Mouse (Mus musculus) inflammation-experienced regulatory T-cells, adult 6 months (primary cell): ENCODE data around the gene Kcna10. TPM values are rescaled to one million over a fixed set of nuclear protein-coding genes. Genes with fewer than 3 reads are reported as not detected.
A peak's percentile ranks its signal among the peaks of the same experiment; 100 is the strongest.

ENCODE experiments used
- ATAC-seq: one replicate; pipeline ENCODE4 v1.8.0; 2017
- polyA plus RNA-seq, 3 experiments: library from polyadenylated mRNA; unstranded; fragments of 100-300 nt; shearing (Covaris generic); gene quantifications; one replicate each; pipeline ENCODE4 v1.2.1; 2017

The Kcna10 gene
- polyA plus RNA-seq, result not detected

DNA sequence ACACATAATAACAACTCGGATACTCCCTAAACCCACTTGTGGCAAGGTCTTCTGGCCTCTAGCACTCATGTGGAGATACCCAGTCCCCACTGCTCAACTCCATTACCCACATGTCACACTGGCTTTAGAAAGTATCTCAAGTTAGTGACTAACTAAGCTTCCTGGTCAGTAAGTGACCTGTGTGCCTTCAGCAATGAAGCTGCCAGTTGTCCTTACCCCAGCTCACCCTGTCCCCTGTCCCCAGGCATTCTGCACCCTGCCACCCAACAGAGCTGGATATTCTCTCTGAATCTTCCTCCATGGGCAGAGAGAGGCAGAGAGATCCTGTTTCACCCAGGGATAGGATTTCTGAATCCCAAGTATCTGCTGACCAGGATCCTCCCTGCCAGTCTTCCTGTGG is at the start of gene Kcna10:
Gene Kcna10 (plus strand): TSS at position 301 of the 400 bp plus-strand sequence.
- no peak for ATAC-seq

DNA sequence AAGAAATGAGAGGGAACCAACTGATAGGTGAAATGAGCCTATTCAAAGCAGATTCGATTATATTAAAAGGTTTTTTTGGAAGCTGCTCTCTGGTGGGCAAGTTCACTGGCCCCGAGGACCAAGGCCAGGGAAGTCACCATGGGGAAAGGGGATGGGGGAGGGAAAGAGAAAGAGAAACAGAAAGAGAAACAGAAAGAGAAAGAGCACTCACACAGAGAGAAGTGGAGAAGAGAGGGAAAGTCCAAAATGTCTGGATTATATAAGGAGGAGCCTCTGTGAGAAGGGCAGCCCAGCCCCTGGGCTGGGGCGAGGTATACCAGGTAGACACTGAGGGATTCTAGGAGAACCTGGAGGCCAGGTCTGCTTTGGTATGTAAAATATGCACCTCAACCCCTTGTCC is 48.4 kb upstream of the Kcna10 start:
- no peak for ATAC-seq

DNA sequence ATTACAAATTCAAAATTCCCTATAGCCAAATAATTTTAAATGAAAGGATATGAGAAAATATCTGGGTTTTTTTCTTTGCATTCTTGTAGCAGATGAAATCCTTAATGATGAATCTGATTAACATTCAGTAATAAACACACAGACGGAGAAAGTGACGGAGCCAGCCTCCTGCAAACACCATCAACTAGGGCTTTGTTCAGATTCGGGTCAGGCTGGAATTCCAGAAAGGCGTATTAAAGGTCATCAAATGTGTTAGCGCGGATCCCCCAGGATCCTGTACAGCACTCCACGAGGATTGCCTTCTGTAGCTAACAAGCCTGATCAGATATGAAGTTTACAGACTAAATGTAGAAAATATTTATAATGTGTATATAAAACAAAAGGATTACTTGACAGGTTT is 35.7 kb upstream of the Kcna10 start:
- ATAC-seq, result no peak

DNA sequence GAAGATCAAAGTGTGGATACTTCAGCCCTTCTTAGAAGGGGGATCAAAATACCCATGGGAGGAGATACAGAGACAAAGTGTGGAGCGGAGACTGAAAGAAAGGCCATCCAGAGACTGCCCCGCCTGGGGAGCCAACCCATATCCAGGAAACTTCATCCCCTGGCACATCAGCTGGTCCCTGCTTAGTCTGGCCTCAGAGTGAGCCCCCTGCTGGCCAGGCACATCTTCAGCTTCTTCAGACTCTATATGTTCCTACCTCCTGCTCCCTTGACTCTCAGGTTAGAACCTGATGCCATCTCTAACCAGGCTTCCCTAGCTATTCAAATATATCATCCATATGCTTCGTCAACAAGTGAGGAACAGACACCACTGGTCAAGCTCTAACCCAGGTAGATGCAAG is 33.9 kb upstream of the Kcna10 start:
- ATAC-seq, result no peak

DNA sequence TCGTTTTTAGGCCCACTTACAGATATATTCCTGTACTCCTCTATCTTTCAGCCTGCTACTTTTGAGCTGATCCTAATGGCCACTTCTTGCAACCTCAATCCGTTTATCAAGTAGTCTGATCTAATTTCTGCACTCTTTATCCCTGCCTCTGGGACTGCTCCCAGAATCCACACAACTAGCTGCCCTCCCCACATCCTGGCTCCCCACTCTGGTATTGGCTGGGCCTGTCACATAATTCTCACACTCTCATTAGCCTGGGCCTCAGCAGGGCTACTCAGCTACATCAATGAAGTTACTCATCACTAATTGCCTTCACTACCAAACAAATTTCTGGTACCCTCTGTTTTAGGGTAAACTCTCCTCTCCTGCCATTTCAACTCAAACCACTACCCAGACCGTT is 32.4 kb upstream of the Kcna10 start:
- ATAC-seq, result no peak

DNA sequence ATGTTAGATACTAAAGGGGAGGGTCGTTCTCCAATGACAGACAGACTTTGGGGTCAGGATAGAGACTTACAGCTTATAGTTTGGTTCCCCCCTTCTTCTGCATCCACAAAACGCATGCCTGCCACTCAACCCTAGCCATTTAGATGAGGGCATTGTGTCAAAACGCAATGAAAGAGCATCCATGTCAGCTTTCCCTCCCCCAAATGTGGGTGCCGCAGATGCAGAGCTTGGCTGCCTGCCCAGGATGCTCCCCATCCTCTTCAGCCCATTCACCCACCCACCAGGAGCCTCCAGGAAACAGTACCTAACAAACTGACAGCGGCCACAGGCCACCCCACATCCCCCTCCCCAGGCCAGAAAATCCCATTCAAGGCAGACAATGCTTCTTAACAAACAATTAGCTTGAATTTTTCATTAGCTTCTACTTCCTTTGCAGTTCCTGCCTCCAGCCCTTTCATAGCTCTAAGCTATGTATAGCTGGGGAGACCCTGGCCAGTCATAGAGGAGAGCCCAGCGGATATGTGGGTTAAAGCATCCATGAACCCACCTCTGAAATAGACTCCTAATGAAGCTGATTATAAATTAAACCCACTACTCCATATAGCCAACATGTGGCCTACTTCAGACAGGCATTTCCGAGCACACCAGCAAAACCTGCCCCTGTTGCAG is 31.9 kb upstream of the Kcna10 start:
- ATAC-seq, result no peak

DNA sequence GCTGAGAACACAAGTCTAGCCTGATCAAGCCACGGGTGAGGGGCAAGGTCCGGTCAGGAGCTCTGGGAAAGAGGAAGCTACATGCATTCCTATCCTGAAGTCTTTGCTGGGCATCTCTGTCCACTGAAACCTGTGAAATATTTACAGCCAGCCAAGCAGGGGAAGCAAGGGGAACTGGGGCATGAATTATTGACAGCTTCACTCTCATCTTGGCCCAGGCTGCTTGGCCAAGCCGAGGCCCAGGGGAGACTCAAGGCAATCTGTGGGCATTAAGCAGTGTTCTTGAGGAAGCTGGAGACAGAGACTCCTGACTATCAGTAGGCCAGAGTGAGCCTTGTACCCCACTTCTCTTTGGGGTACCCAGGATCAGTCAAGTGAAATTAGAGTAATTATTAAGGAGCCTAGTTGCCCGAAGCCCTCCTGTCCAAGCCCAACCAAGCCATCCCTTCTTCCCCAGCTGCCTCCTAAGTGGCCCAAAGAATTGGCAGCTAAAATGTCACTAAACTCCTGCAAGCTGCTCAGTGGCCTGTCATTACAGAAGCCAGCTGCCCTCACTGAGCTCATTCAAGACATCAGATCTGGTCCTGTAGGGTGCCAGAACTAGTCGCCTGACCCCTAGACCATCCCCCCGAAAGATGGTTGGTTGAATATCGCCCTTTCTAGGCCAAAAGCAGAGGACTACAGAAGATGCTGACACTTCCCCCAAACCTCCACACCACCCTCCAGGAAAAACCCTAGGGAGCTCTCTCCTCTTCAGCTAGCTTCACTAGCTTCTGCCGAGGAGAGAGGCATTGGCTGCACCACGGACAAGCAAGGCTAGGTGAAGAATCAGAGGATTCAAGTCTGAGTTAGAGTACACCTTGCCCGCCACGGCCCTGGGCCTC is 28.8 kb upstream of the Kcna10 start:
- ATAC-seq, result no peak

DNA sequence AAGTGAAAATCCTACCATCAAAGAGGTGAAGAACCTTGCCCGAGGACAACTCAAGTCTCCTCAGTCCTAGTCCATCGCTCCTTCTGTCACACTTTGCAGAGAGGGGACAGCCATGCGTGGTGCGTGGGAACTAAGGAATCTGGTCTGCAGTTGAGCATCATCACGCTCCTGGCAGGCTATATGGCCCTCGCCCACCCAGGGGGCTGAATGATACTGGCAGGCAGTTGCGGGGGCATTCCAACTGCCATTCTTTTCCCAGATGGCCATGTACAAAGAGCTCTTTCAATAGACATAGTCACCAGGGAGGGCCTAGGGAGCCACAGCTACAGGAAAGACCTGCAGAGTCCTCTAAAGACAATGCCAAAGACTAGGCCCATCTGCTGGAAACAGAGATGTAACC is 24.0 kb upstream of the Kcna10 start:
- ATAC-seq, result no peak

DNA sequence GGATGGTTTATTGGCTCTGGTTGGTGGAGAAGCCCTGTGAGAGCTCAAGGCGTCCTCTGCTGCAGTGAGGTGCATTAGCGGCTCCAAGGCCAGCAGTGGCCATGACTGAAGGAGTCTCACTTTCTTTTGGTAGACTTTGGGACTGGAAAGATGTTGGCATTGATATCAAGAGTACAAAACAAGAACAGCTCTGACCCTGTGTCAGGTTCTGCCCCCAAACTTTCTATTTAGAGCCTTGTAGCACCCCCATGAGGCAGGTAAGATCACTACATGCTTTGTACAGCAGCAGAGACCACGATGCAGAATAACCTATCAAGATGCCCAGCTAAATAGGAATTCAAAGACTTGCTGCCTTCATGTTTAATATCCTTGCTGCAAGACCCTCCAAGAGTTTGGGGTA is 23.4 kb upstream of the Kcna10 start:
- peak; percentile 54 for ATAC-seq

DNA sequence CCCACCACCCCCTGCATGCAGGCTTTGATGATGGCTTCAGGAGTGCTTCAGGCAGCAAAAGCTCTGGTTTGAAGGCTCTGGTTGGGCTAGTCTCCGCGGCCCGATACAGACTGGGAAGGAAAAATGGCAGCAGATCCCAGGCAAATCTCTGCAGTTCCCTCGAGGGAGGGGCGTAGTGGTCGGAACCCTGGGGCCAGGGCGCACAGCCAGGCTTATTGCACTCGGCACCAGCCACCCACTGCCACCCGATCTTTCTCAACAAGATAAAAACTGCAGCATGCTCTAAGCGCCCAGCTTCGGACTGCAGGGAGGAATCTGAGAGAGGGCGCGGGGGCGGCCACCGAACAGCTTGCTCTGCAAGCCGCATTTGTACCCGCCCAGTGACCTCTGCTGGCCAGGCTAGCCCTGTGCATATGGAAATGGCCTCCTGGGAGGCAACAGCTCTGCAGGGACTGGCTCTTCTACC is 23.0 kb upstream of the Kcna10 start:
- ATAC-seq, result peak; percentile 35

DNA sequence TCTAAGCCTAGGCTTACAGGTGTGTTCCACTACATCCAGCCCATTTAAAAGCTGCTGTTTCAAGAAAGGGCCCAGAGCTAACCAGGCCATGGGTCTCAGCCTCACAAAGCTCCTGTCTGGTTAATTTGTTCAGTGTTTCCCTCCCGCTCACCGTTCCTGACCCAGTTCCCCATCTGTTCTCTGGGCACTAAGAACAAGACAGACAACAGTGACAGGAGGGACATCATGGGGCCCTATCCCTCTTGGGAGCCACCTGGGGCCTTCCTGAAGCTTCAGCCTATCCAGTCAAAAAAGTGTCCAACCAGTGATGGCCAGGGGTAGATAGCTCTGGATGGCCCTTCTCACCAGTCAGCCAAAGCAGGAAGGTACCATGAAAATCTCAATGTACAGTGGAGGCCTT is 20.1 kb upstream of the Kcna10 start:
- ATAC-seq, result no peak

DNA sequence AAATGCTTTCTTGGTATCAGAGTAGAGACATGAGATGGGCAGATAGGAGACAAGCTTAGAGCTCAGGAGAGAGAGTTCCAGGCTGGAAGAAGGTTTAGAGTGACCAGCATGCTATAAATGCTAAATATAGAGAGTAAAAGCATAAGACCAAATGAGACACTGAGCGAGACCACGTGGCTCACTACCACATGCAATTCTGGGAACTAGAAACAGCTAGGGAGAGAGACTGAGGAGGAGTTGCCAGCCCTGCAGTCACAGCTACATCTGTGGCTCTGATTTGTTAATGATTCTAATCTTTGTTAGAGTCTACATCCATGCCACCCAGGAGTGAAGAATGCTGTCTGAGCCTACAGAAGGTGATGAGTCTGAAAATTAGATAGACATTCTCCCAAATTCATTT is 13.3 kb upstream of the Kcna10 start:
- no peak for ATAC-seq

DNA sequence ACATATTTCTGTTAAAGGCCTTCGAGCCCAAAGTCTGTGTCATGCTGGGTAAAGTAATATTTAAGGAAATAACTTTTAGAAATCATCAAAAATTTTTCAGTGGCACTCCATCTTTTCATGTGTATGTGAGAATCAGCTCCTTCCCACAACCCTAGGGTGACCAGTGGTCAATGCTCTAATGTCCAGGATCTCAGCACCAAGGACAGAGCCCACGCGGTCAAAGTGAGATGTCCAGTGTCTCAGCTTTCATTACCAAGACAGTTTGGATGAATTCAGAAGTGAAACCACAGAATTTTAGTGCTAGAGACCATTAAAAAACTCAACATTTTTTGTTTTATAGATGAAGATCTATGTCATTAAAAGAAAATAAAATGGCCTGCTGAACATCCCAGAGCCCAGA is 10.9 kb upstream of the Kcna10 start:
- ATAC-seq, result no peak

DNA sequence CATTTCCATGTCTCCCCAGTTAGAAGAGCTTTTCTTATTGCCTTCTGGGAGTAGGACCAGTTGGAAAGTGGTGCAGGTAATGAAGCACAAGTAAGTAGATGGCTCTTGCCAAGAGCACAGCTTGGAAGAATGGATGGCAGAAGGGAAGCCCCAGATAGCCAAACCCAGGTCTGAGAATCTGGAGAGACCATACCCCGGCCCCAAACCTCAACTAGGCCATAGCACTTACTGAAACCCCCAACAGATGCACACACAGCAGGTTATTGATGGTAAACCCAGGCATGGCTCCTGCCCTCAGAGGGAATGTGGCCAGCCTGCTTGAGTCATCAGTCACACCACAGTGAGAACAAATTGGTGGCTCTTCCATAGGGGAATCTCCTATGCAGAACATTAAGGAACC is 10.3 kb upstream of the Kcna10 start:
- ATAC-seq, result no peak

DNA sequence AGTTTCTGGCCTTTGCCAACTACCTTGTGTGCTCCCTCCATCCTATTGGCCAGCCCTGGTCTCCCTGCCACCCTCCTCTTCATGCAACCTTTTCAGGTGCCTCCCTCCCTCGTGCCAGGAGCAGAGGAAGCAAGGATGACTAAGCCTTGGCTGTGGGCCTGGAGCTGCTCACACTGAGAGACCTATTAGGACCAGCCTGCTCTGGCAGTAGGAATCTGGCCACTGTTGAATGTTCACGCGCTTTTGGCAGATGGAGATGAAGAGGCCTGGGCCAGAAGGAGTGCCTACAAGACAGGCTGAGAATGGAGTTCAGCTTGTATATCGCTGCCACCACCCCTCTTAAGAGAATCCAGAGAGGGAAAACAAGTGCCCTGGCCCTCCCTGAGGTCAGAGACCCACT is 7.4 kb upstream of the Kcna10 start:
- ATAC-seq, result no peak

DNA sequence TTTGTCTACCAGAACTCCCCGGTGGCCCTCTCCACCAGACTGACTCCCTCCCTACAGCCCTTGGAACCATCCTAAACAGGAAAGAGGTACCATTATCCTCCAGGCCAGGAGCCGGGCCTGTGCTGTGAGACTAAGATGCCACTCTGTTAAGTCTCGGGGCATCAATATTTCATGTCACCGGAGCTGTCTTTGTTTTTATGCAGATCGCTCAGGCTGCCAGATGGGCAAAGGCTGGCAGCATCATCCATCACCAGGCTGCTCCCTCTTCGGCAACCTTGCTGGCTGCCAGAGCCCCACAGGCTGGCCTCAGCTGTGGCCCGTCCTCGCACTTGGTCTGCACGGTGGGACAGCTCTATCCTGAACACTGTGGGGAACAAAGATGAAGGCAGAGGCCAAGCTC is 6.4 kb upstream of the Kcna10 start:
- no peak for ATAC-seq

DNA sequence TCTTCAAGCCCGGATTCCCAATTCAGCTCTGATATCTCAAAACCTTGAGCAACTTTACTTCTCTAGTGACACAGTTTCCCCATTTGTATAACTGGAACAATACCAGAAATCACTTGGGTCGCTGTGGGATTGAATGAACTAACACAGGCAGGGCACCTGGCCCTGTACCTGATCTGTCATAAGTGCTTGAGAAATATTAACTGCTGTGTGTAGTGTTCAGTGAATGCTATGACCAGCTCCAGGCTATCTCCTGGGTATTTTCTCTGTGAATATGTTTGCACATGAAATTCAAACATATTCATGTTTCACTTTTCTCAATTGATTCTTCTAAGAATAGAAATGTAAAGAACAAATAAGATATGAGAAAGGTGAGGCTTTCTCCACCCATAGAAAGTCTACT is 2.0 kb upstream of the Kcna10 start:
- no peak for ATAC-seq

DNA sequence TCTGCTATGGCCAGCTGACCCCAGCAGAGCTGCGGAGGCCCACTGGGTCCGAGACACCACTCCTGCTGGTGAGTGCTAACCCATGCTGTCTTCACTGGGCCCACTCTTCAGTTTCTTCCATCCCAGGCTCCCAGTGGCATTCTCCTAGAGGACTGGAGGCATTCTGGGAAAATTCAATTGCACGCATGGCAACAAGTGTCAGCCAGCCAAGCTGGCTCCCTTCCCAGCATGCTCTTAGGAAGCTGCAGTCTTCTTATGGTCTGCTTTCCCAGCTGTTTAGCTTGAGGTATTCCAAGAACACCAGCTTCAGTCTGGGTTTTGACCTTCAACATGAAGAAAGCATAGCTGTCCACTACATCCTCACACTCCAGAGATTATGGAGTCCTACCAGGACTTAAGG is 322 bp downstream of the Kcna10 start:
- no peak for ATAC-seq

DNA sequence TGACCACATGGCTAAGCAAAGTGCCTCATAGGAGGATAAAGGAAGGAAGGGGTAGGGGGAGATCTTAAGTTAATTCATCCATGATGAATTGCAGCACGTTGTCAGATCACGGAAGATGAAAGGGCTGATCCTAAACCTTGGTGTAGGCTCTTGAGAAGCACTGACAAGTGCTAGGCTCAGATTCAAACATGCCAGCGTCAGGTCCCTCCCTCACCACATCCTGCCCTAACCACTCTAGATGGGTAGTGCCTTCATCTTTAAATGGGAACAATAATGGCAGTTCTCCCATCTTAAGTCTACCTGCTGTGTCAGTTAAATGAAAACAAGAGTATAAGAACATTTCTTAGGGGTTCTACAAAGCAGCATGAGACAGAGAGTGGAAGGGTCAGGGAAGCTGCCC is 2.7 kb downstream of the Kcna10 start:
- peak; percentile 91 for ATAC-seq

DNA sequence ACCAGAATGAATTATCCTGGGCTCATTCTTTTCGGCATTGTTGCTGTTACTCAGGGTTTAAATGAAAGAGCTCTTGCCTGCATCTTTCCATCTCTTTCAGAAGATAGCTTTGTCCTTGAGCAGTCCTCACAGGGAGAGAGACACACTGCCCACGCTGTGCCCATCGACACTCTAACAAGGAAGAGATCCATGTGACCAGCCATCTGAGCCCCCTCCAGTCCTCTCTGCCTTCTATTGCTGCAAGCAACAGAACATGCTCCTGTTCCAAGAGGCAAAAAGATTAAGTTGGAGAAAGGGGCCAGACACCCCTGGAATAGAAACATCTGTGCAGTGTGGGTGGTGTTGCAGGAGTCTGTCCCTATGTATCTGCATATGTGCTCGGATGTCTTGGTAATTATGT is 4.2 kb downstream of the Kcna10 start:
- no peak for ATAC-seq

DNA sequence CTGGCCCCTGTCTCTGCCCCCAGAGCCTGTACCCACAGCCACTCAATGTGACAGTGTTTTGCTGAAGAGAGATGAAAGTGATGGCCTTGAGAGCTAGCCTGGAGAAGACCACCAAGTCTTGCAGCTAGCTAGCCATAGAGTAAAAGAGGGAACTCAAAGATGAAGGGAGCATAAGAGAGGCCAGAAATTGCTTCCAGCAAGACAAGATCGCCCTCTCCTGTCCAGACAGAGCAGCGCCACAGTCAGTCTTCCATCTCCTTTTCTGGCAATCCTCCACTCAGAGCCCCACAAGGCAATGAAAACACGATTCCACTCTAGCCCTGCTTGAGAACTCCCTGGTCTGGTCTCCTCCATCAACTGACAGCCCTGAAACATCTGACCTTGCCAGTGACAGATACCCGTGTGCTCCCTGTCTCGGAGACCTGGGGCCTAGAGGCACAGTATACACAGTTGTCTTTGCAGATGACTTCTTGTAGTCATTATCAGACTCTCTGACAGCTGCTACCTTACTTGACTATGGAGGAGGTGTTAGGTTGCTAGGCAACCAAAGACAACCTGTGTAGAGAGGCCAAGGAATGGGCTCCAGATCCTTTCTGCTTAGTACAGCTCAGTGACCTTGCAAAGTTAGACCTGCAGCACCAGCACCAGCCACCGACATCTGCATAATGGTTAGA is 5.5 kb downstream of the Kcna10 start:
- no peak for ATAC-seq

DNA sequence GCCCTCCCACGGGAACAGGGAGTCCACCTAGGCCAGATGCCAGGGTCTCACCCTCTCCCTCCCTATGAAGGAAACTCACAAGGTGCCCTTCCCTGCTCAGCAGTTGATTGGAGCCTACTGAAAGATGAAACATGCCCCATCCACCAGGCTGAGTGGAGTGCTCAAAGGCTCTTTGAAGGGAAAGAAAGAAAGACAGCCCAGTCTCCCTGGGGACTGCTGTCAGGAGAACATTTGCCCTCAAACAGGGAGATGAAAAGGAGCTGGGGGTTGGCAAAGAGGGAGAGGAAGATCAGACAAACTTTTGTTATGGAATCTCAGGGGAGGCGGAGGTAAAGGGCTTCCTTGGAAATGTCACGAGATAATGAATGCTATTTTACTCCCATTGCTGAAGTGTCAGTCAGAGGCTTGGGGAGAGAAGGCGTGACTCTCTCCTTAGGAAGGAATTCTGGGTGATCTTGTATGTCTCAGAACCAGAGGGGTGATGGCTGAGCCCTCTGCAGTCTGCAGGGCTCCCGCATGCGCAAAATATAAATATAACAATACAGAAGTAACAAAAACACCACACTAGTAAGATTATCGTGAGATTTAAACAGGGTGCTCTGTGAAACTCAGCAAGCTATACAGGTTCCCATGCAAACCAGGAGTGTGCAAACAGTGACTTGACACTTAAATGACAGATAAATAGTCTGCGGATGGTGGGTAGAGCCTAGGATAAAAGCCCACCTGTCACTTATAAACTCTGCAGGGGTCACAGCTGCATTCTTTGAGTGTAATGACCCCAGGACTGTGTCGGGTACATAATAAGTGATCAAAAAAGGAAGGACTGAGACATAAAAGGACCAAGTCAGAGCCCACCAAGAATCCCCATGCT is 18.7 kb downstream of the Kcna10 start:
- ATAC-seq, result no peak

DNA sequence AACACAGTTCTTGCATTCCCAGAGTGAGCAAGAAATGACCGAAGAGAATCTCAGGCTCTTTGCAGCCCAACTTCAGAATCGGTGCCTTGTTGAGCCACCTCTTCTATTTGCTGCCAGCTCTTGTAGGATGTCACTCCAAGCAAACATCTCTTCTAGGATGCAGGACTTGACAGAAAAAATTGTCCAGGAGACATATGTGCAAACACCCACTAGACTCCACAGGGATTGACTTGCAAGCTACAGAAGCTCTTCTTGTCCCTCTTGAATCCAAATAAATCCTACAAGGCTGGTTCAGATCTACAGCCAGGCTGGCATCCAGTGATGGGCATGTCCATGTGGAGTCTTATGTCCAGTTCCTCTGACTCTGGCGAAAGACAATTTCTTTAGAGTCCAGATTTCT is 21.6 kb downstream of the Kcna10 start:
- no peak for ATAC-seq
